Mouse (Mus musculus) midbrain, postnatal 0 days (tissue): ENCODE measurements around the gene 1700013G24Rik. TPM values are rescaled to one million over a fixed set of nuclear protein-coding genes. Genes with fewer than 3 reads are reported as not detected.

Source experiments
- ATAC-seq: fragments of 200-750 bp; cut with Nextera tagmentation; 2 replicates; pipeline ENCODE4 v1.8.0; 2017; ENCODE audit warnings: moderate number of reproducible peaks, mild to moderate bottlenecking, moderate TSS enrichment, moderate library complexity; ENCODE audit not compliant: low FRiP score
- DNase-seq: peaks from one replicate; pipeline ENCODE4 v3.0.0-alpha.2; 2015; ENCODE audit warnings: low spot score
- H3K27ac ChIP-seq: fragments of 300-500 bp; sonication (generic); 2 replicates; pipeline ENCODE4 v1.5.1; 2014; ENCODE audit warnings: low read depth, mild to moderate bottlenecking, low read length, mixed read lengths
- H3K27me3 ChIP-seq: fragments of 300-500 bp; sonication (generic); 2 replicates; pipeline ENCODE4 v1.6.1; 2014; ENCODE audit warnings: low read length, control low read depth, mixed read lengths; ENCODE audit not compliant: insufficient read depth
- H3K36me3 ChIP-seq: fragments of 300-500 bp; sonication (generic); 2 replicates; pipeline ENCODE4 v1.6.1; 2014; ENCODE audit warnings: low read length, control low read depth, mixed read lengths; ENCODE audit not compliant: insufficient read depth
- H3K4me1 ChIP-seq: fragments of 300-500 bp; sonication (generic); 2 replicates; pipeline ENCODE4 v1.6.1; 2014; ENCODE audit warnings: mild to moderate bottlenecking, control low read depth, antibody characterized with exemption, low read length, mixed read lengths; ENCODE audit not compliant: insufficient read depth
- H3K4me2 ChIP-seq: fragments of 300-500 bp; sonication (generic); 2 replicates; pipeline ENCODE4 v1.6.1; 2014; ENCODE audit warnings: low read depth, mild to moderate bottlenecking, low read length, mixed read lengths; ENCODE audit not compliant: poor library complexity, severe bottlenecking
- H3K4me3 ChIP-seq: fragments of 300-500 bp; sonication (generic); 2 replicates; pipeline ENCODE4 v1.5.1; 2014; ENCODE audit warnings: low read depth, mild to moderate bottlenecking, low read length, moderate library complexity
- H3K9ac ChIP-seq: fragments of 300-500 bp; sonication (generic); replicated peaks from 2 replicates; pipeline ENCODE4 v1.6.1; 2014; ENCODE audit warnings: mild to moderate bottlenecking, low read length, moderate library complexity, mixed read lengths; ENCODE audit not compliant: poor library complexity, severe bottlenecking
- H3K9me3 ChIP-seq: fragments of 300-500 bp; sonication (generic); 2 replicates; pipeline ENCODE4 v1.6.1; 2016; ENCODE audit warnings: low read length, control low read depth
- CTCF ChIP-seq: IDR thresholded peaks from 2 replicates; pipeline ENCODE4 v1.5.1; 2016; ENCODE audit warnings: antibody characterized with exemption, mild to moderate bottlenecking
- WGBS: fragments of 180-500 bp; shearing (Covaris S2); extraction: QIAGEN DNeasy Blood & Tissue Kit; methylation state at CpG from one replicate; pipeline ENCODE4 v1.1.7; 2014; 5-methylcytosine and 5-hydroxymethylcytosine counted together
- polyA plus RNA-seq: library from polyadenylated mRNA; unstranded; fragments of >200 nt; fragmentation: Nextera tagmentation; extraction: Ambion mirVana; gene quantifications from 2 replicates; pipeline ENCODE4 v1.2.1, GENCODE M21; 2015
- total RNA-seq: library from RNA; depleted of rRNA; stranded (reverse); fragments of >200 nt; gene quantifications from 2 replicates; pipeline ENCODE4 v1.2.3, GENCODE M21; 2014

The 1700013G24Rik gene
- total and polyA plus RNA-seq, 2 experiments from 2014 or later = not detected

GRCm38 (mm10) chr4:137460676-137461075, 7.6 kb downstream of the 1700013G24Rik start:
- H3K4me2 ChIP-seq = no peak overlapping the region

GRCm38 (mm10) chr4:137461217-137461616, 8.1 kb downstream of the 1700013G24Rik start:
- Histone ChIP-seq H3K4me1 (no peaks in the 10 kb centered on the region), H3K36me3 (no peaks in the 10 kb centered on the region), H3K4me3 (no peak overlapping the region), H3K27ac (no peak overlapping the region), H3K4me2 (no peak overlapping the region), H3K9ac (no peak overlapping the region), H3K9me3 (no peaks in the 10 kb centered on the region), H3K27me3 (no peaks in the 10 kb centered on the region)
- no peak for DNase-seq
- WGBS = 82% methylated on average over 4 of the region's 4 CpGs
- no peak for ATAC-seq
- TF ChIP-seq CTCF = no peak

More at GRCm38 (mm10) chr4:137460676-137461075, 7.6 kb downstream of the 1700013G24Rik start:
- no peaks in the 10 kb centered on the region for H3K4me1 ChIP-seq
- H3K4me3 ChIP-seq = no peak overlapping the region
- DNase-seq (no peak), ATAC-seq (no peak)
- no peak overlapping the region for H3K9ac ChIP-seq
- 51% methylated on average over 14 of the region's 14 CpGs for WGBS
- no peaks in the 10 kb centered on the region for H3K27me3 ChIP-seq
- H3K9me3 ChIP-seq = no peaks in the 10 kb centered on the region
- no peaks in the 10 kb centered on the region for H3K36me3 ChIP-seq
- no peak overlapping the region for H3K27ac ChIP-seq
- TF ChIP-seq CTCF = no peak

GRCm38 (mm10) chr4:137461981-137462690, 9.1 kb downstream of the 1700013G24Rik start:
- no peak overlapping the region for H3K27ac ChIP-seq
- H3K4me1 ChIP-seq = no peaks in the 10 kb centered on the region
- no peak overlapping the region for H3K4me3 ChIP-seq
- H3K27me3 ChIP-seq = no peaks in the 10 kb centered on the region
- no peaks in the 10 kb centered on the region for H3K9me3 ChIP-seq
- H3K9ac ChIP-seq = no peak overlapping the region
- no peak overlapping the region for H3K4me2 ChIP-seq
- H3K36me3 ChIP-seq = no peaks in the 10 kb centered on the region
- DNase-seq (no peak), ATAC-seq (no peak)
- TF ChIP-seq CTCF = no peak
- 86% methylated on average over 16 of the region's 16 CpGs for WGBS

GRCm38 (mm10) chr4:137465125-137465787, 12.2 kb downstream of the 1700013G24Rik start:
- no peak overlapping the region for H3K27ac ChIP-seq
- ATAC-seq = no peak
- 62% methylated on average over 13 of the region's 13 CpGs for WGBS
- no peaks in the 10 kb centered on the region for H3K36me3 ChIP-seq
- no peak for TF ChIP-seq CTCF
- H3K27me3 ChIP-seq = no peaks in the 10 kb centered on the region
- H3K4me3 ChIP-seq = no peak overlapping the region
- no peak for DNase-seq
- no peaks in the 10 kb centered on the region for H3K9me3 ChIP-seq
- no peak overlapping the region for H3K9ac ChIP-seq
- H3K4me1 ChIP-seq = no peaks in the 10 kb centered on the region
- H3K4me2 ChIP-seq = no peak overlapping the region

- 80% methylated on average over 4 of the region's 4 CpGs for WGBS
- TF ChIP-seq CTCF = no peak
- Histone ChIP-seq H3K27ac (no peak overlapping the region), H3K9ac (no peak overlapping the region), H3K36me3 (no peaks in the 10 kb centered on the region), H3K4me3 (no peak overlapping the region), H3K4me1 (no peaks in the 10 kb centered on the region), H3K27me3 (no peaks in the 10 kb centered on the region), H3K9me3 (no peaks in the 10 kb centered on the region), H3K4me2 (no peak overlapping the region)
- DNase-seq = no peak
- no peak for ATAC-seq
Observed at GRCm38 (mm10) chr4:137466991-137467390, 13.9 kb downstream of the 1700013G24Rik start.

- no peak for ATAC-seq
- Histone ChIP-seq H3K9me3 (no peaks in the 10 kb centered on the region), H3K4me3 (no peak overlapping the region), H3K27ac (no peak overlapping the region), H3K4me2 (no peak overlapping the region), H3K9ac (no peak overlapping the region), H3K27me3 (no peaks in the 10 kb centered on the region), H3K4me1 (no peaks in the 10 kb centered on the region), H3K36me3 (no peaks in the 10 kb centered on the region)
- 94% methylated on average over 2 of the region's 2 CpGs for WGBS
- DNase-seq = no peak
- no peak for TF ChIP-seq CTCF
Observed at GRCm38 (mm10) chr4:137467525-137467924, 14.4 kb downstream of the 1700013G24Rik start.
